Mouse (Mus musculus) heart, embryonic 10.5 days (tissue): ENCODE measurements at regions not wholly inside any gene's neighbourhood (a gene's known extent, or its start where the extent isn't known, plus 50 kb on each side); places are given as distances from the start of the nearest gene placed in this dataset.

Experiments
- DNase-seq: peaks from one replicate; pipeline ENCODE4 v3.0.0-alpha.2; 2017; ENCODE audit warnings: low spot score
- H3K27ac ChIP-seq: fragments of 300-500 bp; sonication (generic); 2 replicates; pipeline ENCODE4 v1.5.1; 2016; ENCODE audit warnings: mild to moderate bottlenecking
- H3K27me3 ChIP-seq: fragments of 300-500 bp; sonication (generic); 2 replicates; pipeline ENCODE4 v1.6.1; 2016; ENCODE audit warnings: mild to moderate bottlenecking; ENCODE audit not compliant: poor library complexity, insufficient read depth, severe bottlenecking
- H3K36me3 ChIP-seq: fragments of 300-500 bp; sonication (generic); 2 replicates; pipeline ENCODE4 v1.6.1; 2016; ENCODE audit warnings: mild to moderate bottlenecking, moderate library complexity
- H3K4me1 ChIP-seq: fragments of 300-500 bp; sonication (generic); 2 replicates; pipeline ENCODE4 v1.6.1; 2016; ENCODE audit warnings: mild to moderate bottlenecking
- H3K4me3 ChIP-seq: fragments of 300-500 bp; sonication (generic); 2 replicates; pipeline ENCODE4 v1.5.1; 2016; ENCODE audit warnings: mild to moderate bottlenecking, moderate library complexity
- H3K9me3 ChIP-seq: fragments of 300-500 bp; sonication (generic); 2 replicates; pipeline ENCODE4 v1.6.1; 2016; ENCODE audit warnings: mild to moderate bottlenecking, moderate library complexity
- WGBS: fragments of 180-500 bp; shearing (Covaris S2); methylation state at CpG from one replicate; pipeline ENCODE4 v1.1.7; 2016; 5-methylcytosine and 5-hydroxymethylcytosine counted together

DNA sequence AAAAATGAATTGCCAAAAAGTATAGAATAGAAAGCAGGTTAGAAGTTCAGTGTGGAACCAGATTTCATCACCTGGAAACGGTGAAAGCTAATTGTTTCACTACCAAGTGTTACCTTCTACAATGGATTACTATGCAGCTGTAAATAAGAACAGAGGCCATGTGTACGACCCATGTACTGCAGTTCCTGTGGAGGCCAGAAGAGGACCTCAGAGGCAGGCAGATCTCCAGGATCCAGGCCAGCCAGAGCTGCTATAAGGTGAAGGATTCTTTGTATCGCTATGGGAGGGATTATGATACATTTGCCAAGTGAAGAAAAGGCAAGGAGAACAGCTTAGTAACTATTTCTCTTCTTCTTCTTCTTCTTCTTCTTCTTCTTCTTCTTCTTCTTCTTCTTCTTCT lies 121.8 kb downstream of the Sox2 start:
- peaks cover 6% of the 10 kb centered on the region; the same call in 1 of the 2 replicates for H3K4me1 ChIP-seq
- peaks cover 7% of the 10 kb centered on the region; the same call in 1 of the 2 replicates for H3K27me3 ChIP-seq
- no peak overlapping the region for H3K27ac ChIP-seq
- WGBS: 82% methylated on average over 3 of the region's 3 CpGs
- no peak overlapping the region for H3K4me3 ChIP-seq
- no peaks in the 10 kb centered on the region for H3K36me3 ChIP-seq
- no peak for DNase-seq
- no peaks in the 10 kb centered on the region for H3K9me3 ChIP-seq

DNA sequence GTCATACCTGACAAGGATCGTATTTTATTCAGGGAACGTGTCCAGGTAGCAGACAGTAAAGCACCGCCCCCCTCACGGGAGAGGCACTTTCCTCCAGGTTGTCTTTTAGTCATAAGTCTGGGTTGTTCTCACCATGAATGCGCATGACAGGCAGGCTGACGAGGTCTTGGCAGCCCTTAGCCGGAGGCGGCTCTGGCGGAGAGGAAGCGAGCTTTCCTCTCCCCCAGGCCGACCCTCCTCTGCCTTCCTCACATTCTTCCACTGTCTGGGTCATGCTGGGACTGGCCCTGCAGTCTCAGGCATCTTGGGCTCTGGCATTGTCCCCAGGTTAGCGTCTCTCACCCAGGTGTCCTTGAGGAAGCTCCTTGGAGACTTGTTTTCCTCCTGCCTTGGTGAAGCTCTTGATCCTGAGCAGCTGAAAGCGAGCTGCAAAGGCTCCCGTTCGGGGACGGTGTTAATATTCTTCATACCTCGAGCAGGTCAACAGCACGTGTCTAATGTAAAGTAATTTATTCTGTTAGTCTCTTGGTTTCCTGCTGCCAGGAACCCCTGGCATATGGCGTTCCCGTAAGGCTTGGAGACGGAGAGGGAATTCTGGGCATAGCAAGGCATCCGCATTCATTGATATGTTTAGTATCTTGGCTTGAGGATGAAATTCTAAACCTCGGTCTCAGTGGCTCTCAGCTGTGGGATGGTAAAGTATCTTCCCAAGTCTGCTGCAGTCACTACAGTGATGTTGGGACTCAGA lies 123.6 kb downstream of the Sox2 start:
- Histone ChIP-seq H3K36me3 (no peaks in the 10 kb centered on the region), H3K4me1 (peaks cover 6% of the 10 kb centered on the region; the same call in 1 of the 2 replicates), H3K4me3 (peak overlapping the region; percentile 38), H3K27ac (no peak overlapping the region), H3K9me3 (no peaks in the 10 kb centered on the region), H3K27me3 (peaks cover 7% of the 10 kb centered on the region; the same call in 1 of the 2 replicates)
- 19% methylated on average over 23 of the region's 23 CpGs for WGBS
- no peak for DNase-seq

DNA sequence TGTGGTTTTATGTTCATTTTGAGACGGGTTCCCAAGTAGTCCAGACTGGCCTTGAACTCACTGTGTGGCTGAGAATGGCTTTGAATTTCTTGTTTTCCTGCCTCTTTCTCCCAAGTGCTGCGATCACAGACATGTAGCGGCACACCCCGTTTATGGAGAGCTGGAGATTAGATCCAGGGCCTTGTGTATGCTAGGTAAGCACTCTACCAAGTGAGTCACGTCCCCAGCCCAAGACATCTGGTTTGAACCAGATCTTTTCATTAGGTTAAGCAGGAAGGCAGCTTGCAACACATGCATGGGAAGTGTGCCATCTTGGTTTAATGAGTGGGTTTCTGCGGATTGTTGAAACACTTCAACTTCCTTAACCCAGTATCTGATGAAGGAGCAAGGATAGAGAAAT lies 131.6 kb downstream of the Sox2 start:
- no peak for DNase-seq
- no peaks in the 10 kb centered on the region for H3K27me3 ChIP-seq
- H3K4me3 ChIP-seq: no peak overlapping the region
- no peaks in the 10 kb centered on the region for H3K4me1 ChIP-seq
- WGBS: 81% methylated on average over 6 of the region's 6 CpGs
- H3K9me3 ChIP-seq: no peaks in the 10 kb centered on the region
- no peak overlapping the region for H3K27ac ChIP-seq
- H3K36me3 ChIP-seq: no peaks in the 10 kb centered on the region

DNA sequence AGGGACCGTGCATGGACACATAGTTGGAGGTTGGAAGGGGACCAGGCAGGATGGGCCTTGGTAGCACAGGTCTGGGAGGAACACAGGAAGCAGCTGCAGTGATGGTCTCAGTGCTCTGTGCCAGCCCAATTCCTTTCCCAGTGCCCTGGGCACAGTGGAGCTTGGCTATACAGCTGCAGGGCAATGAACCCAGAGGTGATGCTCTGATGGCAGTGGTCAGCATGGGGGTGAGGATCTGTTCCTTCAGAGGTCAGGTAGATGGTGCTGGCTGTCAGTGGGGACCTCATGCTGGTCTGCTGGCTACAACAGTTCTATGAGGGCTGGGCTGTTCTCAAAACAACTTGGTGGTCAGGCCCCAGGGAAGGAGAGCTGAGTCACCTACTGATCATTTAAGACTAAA lies 133.2 kb downstream of the Sox2 start:
- no peak for DNase-seq
- 91% methylated on average over 1 of the region's 1 CpGs for WGBS

DNA sequence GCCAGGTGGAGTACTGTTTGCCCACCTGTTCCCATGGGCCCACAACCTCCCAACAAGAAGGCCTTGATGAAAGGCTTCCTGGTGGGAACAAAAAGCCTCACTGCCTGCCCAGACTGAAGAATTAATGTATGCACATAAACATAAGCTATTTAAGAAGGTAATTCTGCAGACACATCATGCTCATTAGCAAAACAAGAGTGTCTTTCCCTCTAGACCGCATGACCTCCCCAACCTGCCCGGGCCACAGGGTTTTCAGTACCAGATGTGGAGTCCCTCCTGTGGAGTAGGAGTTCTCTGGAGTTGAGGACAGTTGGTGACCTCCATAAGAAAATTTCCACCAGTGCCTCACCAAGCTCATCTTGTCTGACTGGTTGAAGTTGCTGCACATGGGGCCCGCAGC lies 137.0 kb downstream of the Sox2 start:
- Histone ChIP-seq H3K4me3 (no peak overlapping the region), H3K9me3 (no peaks in the 10 kb centered on the region)
- WGBS: 85% methylated on average over 3 of the region's 3 CpGs

More for the DNA sequence above, 133.2 kb downstream of the Sox2 start:
- H3K9me3 ChIP-seq: no peaks in the 10 kb centered on the region
- H3K27me3 ChIP-seq: no peaks in the 10 kb centered on the region
- no peaks in the 10 kb centered on the region for H3K36me3 ChIP-seq
- no peak overlapping the region for H3K4me3 ChIP-seq
- H3K4me1 ChIP-seq: no peaks in the 10 kb centered on the region
- no peak overlapping the region for H3K27ac ChIP-seq

DNA sequence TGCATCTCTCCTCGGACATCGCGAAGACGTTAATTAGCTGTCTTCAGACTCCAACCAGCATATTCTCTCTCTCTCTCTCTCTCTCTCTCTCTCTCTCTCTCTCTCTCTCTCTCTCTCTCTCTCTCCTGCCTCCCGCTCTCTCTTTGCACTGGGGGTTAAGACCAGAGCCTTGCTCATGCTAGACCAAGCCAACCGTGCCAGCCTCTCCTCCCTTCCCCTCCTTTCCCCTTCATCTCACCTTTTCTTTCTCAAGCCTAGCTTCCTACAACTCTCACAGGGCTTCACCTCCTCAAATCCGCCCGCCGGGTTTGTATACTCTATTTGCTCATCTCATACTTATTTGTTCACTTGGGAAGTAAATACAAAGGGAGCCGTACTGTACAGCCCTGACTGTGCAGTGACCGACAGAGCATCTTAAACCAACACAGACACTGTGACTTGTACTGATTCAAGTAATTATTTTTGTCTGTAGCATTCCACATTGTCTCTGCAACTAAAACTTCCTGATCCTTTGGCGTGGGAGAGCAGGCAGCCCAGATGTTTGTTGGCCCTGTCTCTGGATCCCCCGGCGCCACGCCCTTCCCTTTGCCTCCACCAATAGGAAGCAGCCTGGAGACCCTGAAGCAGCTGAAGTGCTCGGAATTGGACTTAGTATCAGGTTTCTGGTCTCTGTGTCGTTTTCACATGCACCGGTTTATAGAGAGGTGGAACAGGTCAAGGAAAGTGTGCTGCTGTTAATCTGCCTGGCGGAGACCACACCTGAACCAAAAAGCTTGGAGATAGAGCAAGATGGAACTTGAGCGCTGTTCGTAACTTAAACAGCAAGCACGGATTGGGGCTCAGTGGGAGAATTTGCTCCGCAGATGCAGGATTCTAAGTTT lies 145.1 kb downstream of the Sox2 start:
- Histone ChIP-seq H3K27me3 (peaks cover 7% of the 10 kb centered on the region; the same call in 1 of the 2 replicates), H3K4me1 (peaks cover 4% of the 10 kb centered on the region; the same call in 1 of the 2 replicates), H3K4me3 (peak overlapping the region; percentile 57), H3K27ac (peak overlapping the region; percentile 36; the same call in 1 of the 2 replicates), H3K9me3 (no peaks in the 10 kb centered on the region), H3K36me3 (no peaks in the 10 kb centered on the region)
- peak; percentile 82 for DNase-seq
- 25% methylated on average over 23 of the region's 23 CpGs for WGBS

More for the DNA sequence above, 137.0 kb downstream of the Sox2 start:
- Histone ChIP-seq H3K27me3 (no peaks in the 10 kb centered on the region), H3K36me3 (no peaks in the 10 kb centered on the region), H3K4me1 (no peaks in the 10 kb centered on the region), H3K27ac (no peak overlapping the region)
- no peak for DNase-seq

DNA sequence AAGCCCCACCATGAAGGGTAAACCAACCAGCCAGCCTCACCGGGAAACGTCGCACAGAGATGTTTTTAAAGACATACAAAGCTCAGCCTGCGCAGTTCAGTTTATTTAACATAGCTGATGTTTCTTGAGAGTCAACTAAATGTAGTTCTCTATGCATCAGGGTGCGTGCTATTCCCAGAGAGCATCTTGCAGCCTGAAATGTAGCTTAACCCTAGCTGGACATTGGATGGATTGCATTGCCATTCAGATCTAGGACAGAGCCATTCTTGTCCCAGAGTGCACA lies 145.7 kb downstream of the Sox2 start:
- 15% methylated on average over 5 of the region's 5 CpGs for WGBS
- peaks cover 4% of the 10 kb centered on the region; the same call in 1 of the 2 replicates for H3K4me1 ChIP-seq
- H3K9me3 ChIP-seq: no peaks in the 10 kb centered on the region
- peak overlapping the region; percentile 57 for H3K4me3 ChIP-seq
- no peak overlapping the region for H3K27ac ChIP-seq
- H3K27me3 ChIP-seq: peaks cover 7% of the 10 kb centered on the region; the same call in 1 of the 2 replicates
- no peak for DNase-seq
- no peaks in the 10 kb centered on the region for H3K36me3 ChIP-seq

DNA sequence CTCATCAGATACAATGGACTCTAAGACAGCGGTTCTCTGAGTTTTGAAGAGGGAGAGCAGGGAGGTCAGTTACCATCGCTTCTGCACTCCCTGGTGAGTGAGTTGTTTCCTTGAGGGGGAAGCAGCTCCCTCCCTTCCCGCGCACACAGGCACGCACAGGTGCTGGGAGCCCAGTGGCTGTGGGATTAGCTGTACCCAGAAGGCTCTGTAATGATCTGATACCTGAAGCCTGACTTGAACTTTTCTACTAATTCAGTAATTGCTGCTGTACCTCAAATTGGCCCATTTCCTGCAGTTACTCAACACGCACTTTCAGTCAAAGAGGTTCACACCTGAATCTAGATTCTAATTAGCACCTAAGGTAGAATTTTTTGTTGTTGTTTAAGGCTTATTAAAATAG lies 158.6 kb downstream of the Sox2 start:
- Histone ChIP-seq H3K4me3 (no peak overlapping the region), H3K9me3 (no peaks in the 10 kb centered on the region), H3K27me3 (peaks cover 19% of the 10 kb centered on the region; the same call in 1 of the 2 replicates), H3K4me1 (no peaks in the 10 kb centered on the region), H3K36me3 (no peaks in the 10 kb centered on the region), H3K27ac (no peak overlapping the region)
- no peak for DNase-seq
- 9% methylated on average over 6 of the region's 6 CpGs for WGBS

DNA sequence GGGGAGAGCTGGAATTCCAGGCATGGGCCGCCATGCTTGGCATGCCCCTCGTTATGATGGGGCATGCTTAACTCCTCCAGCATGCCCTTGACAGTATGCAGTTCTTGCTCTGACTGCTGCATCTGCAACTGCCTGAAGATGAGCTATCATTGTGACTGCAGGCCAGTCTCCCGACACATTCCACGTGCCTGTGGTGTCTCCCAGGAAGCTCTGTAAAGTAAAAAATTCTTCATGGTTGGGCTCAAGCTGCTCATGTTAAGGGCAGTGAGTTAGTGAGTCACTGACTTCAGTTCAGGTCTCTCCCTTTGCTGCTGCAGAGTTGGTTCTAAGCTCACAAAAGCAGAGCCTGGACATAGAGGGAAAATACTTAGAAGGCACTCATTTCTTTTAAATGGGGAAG lies 161.5 kb downstream of the Sox2 start:
- Histone ChIP-seq H3K27ac (no peak overlapping the region), H3K4me1 (no peaks in the 10 kb centered on the region), H3K27me3 (peaks cover 15% of the 10 kb centered on the region; the same call in 1 of the 2 replicates), H3K9me3 (no peaks in the 10 kb centered on the region), H3K4me3 (no peak overlapping the region), H3K36me3 (no peaks in the 10 kb centered on the region)
- no peak for DNase-seq
- WGBS: 47% methylated on average over 4 of the region's 4 CpGs

DNA sequence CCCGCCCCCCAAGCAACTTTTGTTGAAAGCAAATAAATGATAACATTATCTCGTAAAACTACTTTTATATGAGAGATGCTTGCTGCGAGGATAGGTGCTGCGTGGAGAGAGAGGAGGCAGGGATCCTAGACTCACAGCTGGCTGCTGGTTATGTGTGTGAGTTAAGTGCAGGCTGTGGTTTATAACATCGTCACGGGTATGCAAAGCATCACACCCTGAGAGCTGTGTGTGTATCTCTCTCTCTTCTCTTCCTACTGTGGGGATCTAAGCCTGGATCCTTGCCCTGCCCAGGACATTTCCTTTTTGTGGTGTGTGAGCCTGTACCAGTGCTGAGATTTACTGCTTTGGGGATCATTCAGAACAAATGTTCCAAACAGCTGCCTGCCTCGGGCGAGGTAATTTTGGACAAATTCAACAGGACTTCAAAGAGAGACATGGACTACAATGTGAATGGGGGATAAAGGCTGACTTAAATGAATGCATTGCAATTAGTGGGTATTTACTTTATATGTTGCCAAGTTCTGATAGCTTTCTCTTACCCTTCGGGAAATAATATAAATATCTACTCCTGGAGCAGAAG lies 162.9 kb downstream of the Sox2 start:
- 67% methylated on average over 9 of the region's 9 CpGs for WGBS

DNA sequence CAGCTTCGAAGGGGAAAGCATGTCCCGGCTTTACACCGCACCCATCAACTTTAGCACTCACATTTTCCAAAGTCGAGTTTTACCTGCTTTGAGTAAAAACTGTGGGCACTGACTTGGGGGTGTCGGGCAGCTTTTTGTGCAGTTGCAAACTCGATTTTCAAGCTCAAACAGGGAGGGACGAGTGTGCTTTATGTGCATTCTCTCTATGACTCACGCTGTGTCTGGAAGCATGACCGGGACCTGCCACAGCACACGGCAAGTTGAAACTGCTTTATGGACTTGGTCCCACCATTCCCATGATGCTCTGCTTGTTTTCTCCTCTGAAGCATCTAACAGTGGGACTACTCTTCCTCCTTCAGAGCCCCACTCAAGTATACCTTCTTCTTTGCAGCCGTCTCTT lies 174.8 kb downstream of the Sox2 start:
- no peak overlapping the region for H3K4me3 ChIP-seq
- 79% methylated on average over 11 of the region's 11 CpGs for WGBS
- peaks cover 3% of the 10 kb centered on the region for H3K4me1 ChIP-seq
- no peak for DNase-seq
- H3K36me3 ChIP-seq: no peaks in the 10 kb centered on the region
- no peak overlapping the region for H3K27ac ChIP-seq
- H3K9me3 ChIP-seq: no peaks in the 10 kb centered on the region
- H3K27me3 ChIP-seq: no peaks in the 10 kb centered on the region

More for the DNA sequence above, 162.9 kb downstream of the Sox2 start:
- no peak overlapping the region for H3K27ac ChIP-seq
- H3K27me3 ChIP-seq: peaks cover 4% of the 10 kb centered on the region; the same call in 1 of the 2 replicates
- H3K36me3 ChIP-seq: no peaks in the 10 kb centered on the region
- H3K4me3 ChIP-seq: no peak overlapping the region
- no peaks in the 10 kb centered on the region for H3K4me1 ChIP-seq
- no peaks in the 10 kb centered on the region for H3K9me3 ChIP-seq
- DNase-seq: no peak

DNA sequence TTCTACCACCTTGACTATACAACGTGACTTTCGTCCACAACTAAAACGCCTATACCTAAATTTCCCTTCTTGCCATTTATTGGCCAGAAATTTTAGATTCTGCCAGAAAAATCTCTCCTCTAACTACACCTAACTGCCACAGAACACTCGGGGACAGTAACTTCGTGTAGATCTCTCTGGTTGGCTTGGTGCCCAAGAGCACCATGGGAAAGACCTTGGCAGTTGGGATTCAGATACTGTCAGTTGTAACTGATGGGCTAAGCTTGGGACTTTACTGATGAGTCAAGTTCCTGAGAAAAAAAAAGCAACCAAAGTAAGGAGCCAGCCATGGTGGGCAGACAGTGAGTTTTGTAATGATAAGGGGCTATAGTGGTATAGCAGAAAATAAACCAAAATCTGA lies 176.2 kb downstream of the Sox2 start:
- H3K4me3 ChIP-seq: no peak overlapping the region
- no peaks in the 10 kb centered on the region for H3K36me3 ChIP-seq
- H3K27ac ChIP-seq: no peak overlapping the region
- no peaks in the 10 kb centered on the region for H3K27me3 ChIP-seq
- H3K9me3 ChIP-seq: no peaks in the 10 kb centered on the region
- DNase-seq: no peak
- H3K4me1 ChIP-seq: peaks cover 3% of the 10 kb centered on the region
- 90% methylated on average over 5 of the region's 5 CpGs for WGBS
